Mouse (Mus musculus): Measurements from ENCODE around the gene Iqgap2. TPM values are rescaled to one million over a fixed set of nuclear protein-coding genes. Genes with fewer than 3 reads are reported as not detected.
A peak's percentile ranks its signal among the peaks of the same experiment; 100 is the strongest.

The Iqgap2 gene
- polyA plus RNA-seq, 1 experiment from 2014 or later: 16.6 TPM

GRCm38 (mm10) chr13:95882001-95882400 lies 9.7 kb downstream of the Iqgap2 start:
- Histone ChIP-seq H3K4me2 (replicated peaks) (no peak overlapping the region), H3K36me3 (no peaks in the 10 kb centered on the region), H3K9ac (no peak overlapping the region), H3K4me3 (no peak overlapping the region), H3K9me3 (no peaks in the 10 kb centered on the region), H3K27ac (no peak overlapping the region), H3K4me1 (0 out of 2 replicates have a peak, but pooled peaks cover 6% of the 10 kb centered on the region), H3K27me3 (no peaks in the 10 kb centered on the region)
- ATAC-seq (ENCODE audit: insufficient number of reproducible peaks, insufficient read depth, low FRiP score, low TSS enrichment): no peak
- 76% methylated on average over 6 of the region's 6 CpGs for WGBS

- no peaks in the 10 kb centered on the region for H3K9me3 ChIP-seq
- no peaks in the 10 kb centered on the region for H3K36me3 ChIP-seq
- H3K9ac ChIP-seq: no peak overlapping the region
- H3K4me1 ChIP-seq: 0 out of 2 replicates have a peak, but pooled peaks cover 6% of the 10 kb centered on the region
- no peak overlapping the region for H3K4me3 ChIP-seq
- H3K27me3 ChIP-seq: no peaks in the 10 kb centered on the region
- H3K4me2 ChIP-seq (replicated peaks): no peak overlapping the region
- ATAC-seq (ENCODE audit: insufficient number of reproducible peaks, insufficient read depth, low FRiP score, low TSS enrichment): no peak
- WGBS: 94% methylated on average over 9 of the region's 9 CpGs
- H3K27ac ChIP-seq: no peak overlapping the region
Measured at GRCm38 (mm10) chr13:95881427-95881826, 10.3 kb downstream of the Iqgap2 start.

GRCm38 (mm10) chr13:95880633-95881032 lies 11.1 kb downstream of the Iqgap2 start:
- no peak overlapping the region for H3K9ac ChIP-seq
- no peak overlapping the region for H3K27ac ChIP-seq
- 0 out of 2 replicates have a peak, but pooled peaks cover 6% of the 10 kb centered on the region for H3K4me1 ChIP-seq
- no peaks in the 10 kb centered on the region for H3K9me3 ChIP-seq
- 58% methylated on average over 6 of the region's 6 CpGs for WGBS
- H3K36me3 ChIP-seq: no peaks in the 10 kb centered on the region
- no peak for ATAC-seq (ENCODE audit: insufficient number of reproducible peaks, insufficient read depth, low FRiP score, low TSS enrichment)
- no peaks in the 10 kb centered on the region for H3K27me3 ChIP-seq
- no peak overlapping the region for H3K4me3 ChIP-seq
- no peak overlapping the region for H3K4me2 ChIP-seq (replicated peaks)

- H3K27me3 ChIP-seq: no peaks in the 10 kb centered on the region
- WGBS: 58% methylated on average over 4 of the region's 4 CpGs
- H3K4me2 ChIP-seq (replicated peaks): no peak overlapping the region
- H3K36me3 ChIP-seq: no peaks in the 10 kb centered on the region
- peaks cover 30% of the 10 kb centered on the region for H3K4me1 ChIP-seq
- H3K9ac ChIP-seq: no peak overlapping the region
- H3K9me3 ChIP-seq: no peaks in the 10 kb centered on the region
- no peak for ATAC-seq (ENCODE audit: insufficient number of reproducible peaks, insufficient read depth, low FRiP score, low TSS enrichment)
- H3K4me3 ChIP-seq: no peak overlapping the region
- no peak overlapping the region for H3K27ac ChIP-seq
Measured at GRCm38 (mm10) chr13:95871993-95872392, 19.7 kb downstream of the Iqgap2 start.

- Histone ChIP-seq H3K4me1 (peaks cover 30% of the 10 kb centered on the region), H3K36me3 (no peaks in the 10 kb centered on the region), H3K9me3 (no peaks in the 10 kb centered on the region), H3K27ac (peak overlapping the region; percentile 17; the same call in 1 of the 2 replicates), H3K4me2 (replicated peaks) (no peak overlapping the region), H3K9ac (no peak overlapping the region), H3K27me3 (no peaks in the 10 kb centered on the region), H3K4me3 (no peak overlapping the region)
- 89% methylated on average over 8 of the region's 8 CpGs for WGBS
- ATAC-seq (ENCODE audit: insufficient number of reproducible peaks, insufficient read depth, low FRiP score, low TSS enrichment): no peak
Measured at GRCm38 (mm10) chr13:95870626-95871025, 21.1 kb downstream of the Iqgap2 start.

- no peak for ATAC-seq (ENCODE audit: insufficient number of reproducible peaks, insufficient read depth, low FRiP score, low TSS enrichment)
- WGBS: 63% methylated on average over 8 of the region's 8 CpGs
- H3K9ac ChIP-seq: no peak overlapping the region
Measured at GRCm38 (mm10) chr13:95868896-95869540, 22.7 kb downstream of the Iqgap2 start.

GRCm38 (mm10) chr13:95862201-95862600 lies 29.5 kb downstream of the Iqgap2 start:
- Histone ChIP-seq H3K9ac (no peak overlapping the region), H3K9me3 (no peaks in the 10 kb centered on the region), H3K4me1 (0 out of 2 replicates have a peak, but pooled peaks cover 2% of the 10 kb centered on the region), H3K4me2 (replicated peaks) (no peak overlapping the region), H3K27me3 (no peaks in the 10 kb centered on the region), H3K36me3 (no peaks in the 10 kb centered on the region), H3K27ac (no peak overlapping the region), H3K4me3 (no peak overlapping the region)
- no peak for ATAC-seq (ENCODE audit: insufficient number of reproducible peaks, insufficient read depth, low FRiP score, low TSS enrichment)
- WGBS: 45% methylated on average over 8 of the region's 8 CpGs

More at GRCm38 (mm10) chr13:95868896-95869540, 22.7 kb downstream of the Iqgap2 start:
- Histone ChIP-seq H3K4me1 (peaks cover 31% of the 10 kb centered on the region), H3K27ac (0 out of 2 replicates have a peak overlapping the region, but pooled peaks have one; percentile 2), H3K4me2 (replicated peaks) (0 out of 2 replicates have a peak overlapping the region, but pooled peaks have one; percentile 6), H3K36me3 (no peaks in the 10 kb centered on the region), H3K9me3 (no peaks in the 10 kb centered on the region), H3K27me3 (no peaks in the 10 kb centered on the region), H3K4me3 (no peak overlapping the region)

GRCm38 (mm10) chr13:95859271-95859670 lies 32.5 kb downstream of the Iqgap2 start:
- 71% methylated on average over 4 of the region's 4 CpGs for WGBS
- no peak for ATAC-seq (ENCODE audit: insufficient number of reproducible peaks, insufficient read depth, low FRiP score, low TSS enrichment)
- Histone ChIP-seq H3K36me3 (no peaks in the 10 kb centered on the region), H3K9ac (no peak overlapping the region), H3K27me3 (no peaks in the 10 kb centered on the region), H3K4me2 (replicated peaks) (no peak overlapping the region), H3K4me3 (no peak overlapping the region), H3K9me3 (no peaks in the 10 kb centered on the region), H3K4me1 (0 out of 2 replicates have a peak, but pooled peaks cover 2% of the 10 kb centered on the region), H3K27ac (no peak overlapping the region)

- Histone ChIP-seq H3K4me3 (no peak overlapping the region), H3K9ac (no peak overlapping the region), H3K4me1 (no peaks in the 10 kb centered on the region), H3K27ac (no peak overlapping the region), H3K4me2 (replicated peaks) (no peak overlapping the region), H3K27me3 (no peaks in the 10 kb centered on the region), H3K36me3 (no peaks in the 10 kb centered on the region), H3K9me3 (no peaks in the 10 kb centered on the region)
- 83% methylated on average over 9 of the region's 9 CpGs for WGBS
- no peak for ATAC-seq (ENCODE audit: insufficient number of reproducible peaks, insufficient read depth, low FRiP score, low TSS enrichment)
Measured at GRCm38 (mm10) chr13:95858866-95859265, 32.9 kb downstream of the Iqgap2 start.

GRCm38 (mm10) chr13:95855537-95855936 lies 36.2 kb downstream of the Iqgap2 start:
- H3K4me3 ChIP-seq: no peak overlapping the region
- H3K9ac ChIP-seq: no peak overlapping the region
- no peak overlapping the region for H3K27ac ChIP-seq
- 89% methylated on average over 4 of the region's 4 CpGs for WGBS
- no peaks in the 10 kb centered on the region for H3K27me3 ChIP-seq
- 0 out of 2 replicates have a peak, but pooled peaks cover 1% of the 10 kb centered on the region for H3K4me1 ChIP-seq
- H3K9me3 ChIP-seq: no peaks in the 10 kb centered on the region
- no peak overlapping the region for H3K4me2 ChIP-seq (replicated peaks)
- no peaks in the 10 kb centered on the region for H3K36me3 ChIP-seq
- ATAC-seq (ENCODE audit: insufficient number of reproducible peaks, insufficient read depth, low FRiP score, low TSS enrichment): no peak

GRCm38 (mm10) chr13:95851611-95852010 lies 40.1 kb downstream of the Iqgap2 start:
- Histone ChIP-seq H3K9ac (no peak overlapping the region), H3K36me3 (no peaks in the 10 kb centered on the region), H3K4me3 (no peak overlapping the region), H3K9me3 (no peaks in the 10 kb centered on the region), H3K4me1 (peaks cover 12% of the 10 kb centered on the region; the same call in 1 of the 2 replicates), H3K27ac (no peak overlapping the region), H3K4me2 (replicated peaks) (no peak overlapping the region), H3K27me3 (0 out of 2 replicates have a peak, but pooled peaks cover 2% of the 10 kb centered on the region)
- ATAC-seq (ENCODE audit: insufficient number of reproducible peaks, insufficient read depth, low FRiP score, low TSS enrichment): no peak
- WGBS: 74% methylated on average over 4 of the region's 4 CpGs

GRCm38 (mm10) chr13:95850451-95850850 lies 41.3 kb downstream of the Iqgap2 start:
- 20% methylated on average over 5 of the region's 5 CpGs for WGBS
- Histone ChIP-seq H3K9ac (no peak overlapping the region), H3K27me3 (0 out of 2 replicates have a peak, but pooled peaks cover 2% of the 10 kb centered on the region), H3K9me3 (no peaks in the 10 kb centered on the region), H3K4me3 (no peak overlapping the region), H3K4me2 (replicated peaks) (no peak overlapping the region), H3K27ac (no peak overlapping the region), H3K4me1 (peaks cover 12% of the 10 kb centered on the region; the same call in 1 of the 2 replicates), H3K36me3 (no peaks in the 10 kb centered on the region)
- no peak for ATAC-seq (ENCODE audit: insufficient number of reproducible peaks, insufficient read depth, low FRiP score, low TSS enrichment)

All from embryonic facial prominence, embryonic 12.5 days (tissue).